Mouse (Mus musculus) kidney, postnatal 36 days (tissue): ENCODE data around the gene Gm10318.

Experiments
- DNase-seq, 2 experiments: peaks; one replicate each; pipeline ENCODE4 v3.0.0; 2021 to 2022; ENCODE audit warnings: mixed read lengths in 2 of 2

Gene Gm10318

GRCm38 (mm10) chr10:77852559-77852958, at the start of gene Gm10318:
Gene Gm10318 (plus strand): TSS chr10:77852859.
- DNase-seq = no peak

GRCm38 (mm10) chr10:77804095-77804494, 48.6 kb upstream of the Gm10318 start:
- no peak for DNase-seq

GRCm38 (mm10) chr10:77811743-77812142, 40.9 kb upstream of the Gm10318 start, which contains the start of gene Gm9507:
Gene Gm9507 (minus strand): TSS chr10:77811843.
- DNase-seq = no peak

DNA sequence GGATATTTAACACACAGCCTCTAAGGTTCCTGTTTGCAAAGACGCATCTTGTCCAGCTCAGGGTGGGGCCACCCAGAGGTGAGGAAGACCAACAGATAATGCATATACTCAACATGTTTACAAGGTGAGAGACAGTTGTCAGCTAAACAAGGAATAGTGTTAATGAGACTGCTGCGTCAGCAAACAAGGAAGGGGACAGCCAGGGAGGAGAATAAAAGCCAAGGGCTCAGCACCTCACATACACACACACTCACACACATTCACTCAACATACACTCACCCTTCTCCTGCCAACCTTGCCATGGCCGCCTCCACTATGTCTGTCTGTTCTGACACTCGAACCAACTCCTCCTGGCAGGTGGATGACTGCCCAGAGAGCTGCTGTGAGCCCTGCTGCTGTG, 38.3 kb upstream of the Gm10318 start, which contains the start of gene Gm2696:
TSS of gene Gm2696 (plus strand) at position 301 of the 400 bp plus-strand sequence.
- no peak for DNase-seq

- peak; percentile 3 to 53 for DNase-seq
These were observed 37.1 kb upstream of the Gm10318 start for GRCm38 (mm10) chr10:77815514-77815913.

- DNase-seq = no peak
These were observed 34.1 kb upstream of the Gm10318 start for GRCm38 (mm10) chr10:77818523-77818922.

GRCm38 (mm10) chr10:77819203-77819602, 33.5 kb upstream of the Gm10318 start:
- DNase-seq = no peak

GRCm38 (mm10) chr10:77826951-77827350, 25.7 kb upstream of the Gm10318 start, which contains the start of gene Krtap10-4:
Gene Krtap10-4 (minus strand): TSS chr10:77827095.
- DNase-seq = no peak

- DNase-seq = no peak
These were observed 17.0 kb upstream of the Gm10318 start, which contains the start of gene Krtap10-10 for GRCm38 (mm10) chr10:77835647-77836046. Gene Krtap10-10 (plus strand): TSS chr10:77835947.

DNA sequence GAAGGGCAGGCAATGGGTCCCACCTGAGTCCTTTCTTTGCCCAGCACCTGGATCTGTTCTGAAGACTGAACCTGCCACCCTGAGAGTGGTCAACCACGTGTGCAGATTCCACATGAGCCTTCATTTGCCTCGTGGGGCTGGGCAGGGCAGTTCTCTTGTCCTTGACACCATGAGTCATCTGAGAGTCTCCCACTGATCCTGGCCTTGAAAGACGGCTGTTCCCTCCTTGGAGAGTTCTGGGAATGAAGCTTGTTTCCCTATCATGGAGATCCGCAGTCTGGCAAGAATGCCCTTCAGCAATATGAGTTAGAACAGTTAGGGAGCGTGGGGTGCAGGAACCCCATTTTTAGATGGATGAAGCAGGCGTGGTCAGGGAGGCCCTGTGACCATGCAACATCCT, 13.7 kb upstream of the Gm10318 start:
- DNase-seq = no peak

- no peak for DNase-seq
These were observed 6.2 kb upstream of the Gm10318 start, which contains the start of gene Gm36176 for GRCm38 (mm10) chr10:77846503-77846902. Gene Gm36176 (plus strand): TSS chr10:77846803.

- DNase-seq = no peak
These were observed 5.7 kb upstream of the Gm10318 start for GRCm38 (mm10) chr10:77846961-77847360.

- no peak for DNase-seq
These were observed 5.1 kb upstream of the Gm10318 start for GRCm38 (mm10) chr10:77847538-77847937.

DNA sequence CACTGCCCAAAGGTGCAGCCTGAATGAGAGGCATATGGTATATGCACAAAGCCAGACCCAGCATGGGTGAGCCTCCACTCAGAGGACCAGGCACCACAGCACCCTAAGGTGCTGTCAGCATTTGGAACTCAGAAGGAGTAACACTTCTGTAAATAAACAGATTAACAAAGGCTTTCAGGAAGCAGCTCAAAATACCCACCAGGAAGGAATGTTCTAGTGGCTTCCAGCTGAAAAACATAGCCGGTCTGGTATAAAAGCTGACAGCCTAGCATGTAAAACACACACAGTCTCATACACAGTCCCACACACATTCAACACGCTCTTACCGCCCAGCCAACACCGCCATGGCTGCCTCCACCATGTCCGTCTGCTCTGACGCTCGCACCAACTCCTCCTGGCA, 9.0 kb downstream of the Gm10318 start, which contains the start of gene Gm3285:
TSS of gene Gm3285 (plus strand) at position 301 of the 400 bp plus-strand sequence.
- DNase-seq = no peak

DNA sequence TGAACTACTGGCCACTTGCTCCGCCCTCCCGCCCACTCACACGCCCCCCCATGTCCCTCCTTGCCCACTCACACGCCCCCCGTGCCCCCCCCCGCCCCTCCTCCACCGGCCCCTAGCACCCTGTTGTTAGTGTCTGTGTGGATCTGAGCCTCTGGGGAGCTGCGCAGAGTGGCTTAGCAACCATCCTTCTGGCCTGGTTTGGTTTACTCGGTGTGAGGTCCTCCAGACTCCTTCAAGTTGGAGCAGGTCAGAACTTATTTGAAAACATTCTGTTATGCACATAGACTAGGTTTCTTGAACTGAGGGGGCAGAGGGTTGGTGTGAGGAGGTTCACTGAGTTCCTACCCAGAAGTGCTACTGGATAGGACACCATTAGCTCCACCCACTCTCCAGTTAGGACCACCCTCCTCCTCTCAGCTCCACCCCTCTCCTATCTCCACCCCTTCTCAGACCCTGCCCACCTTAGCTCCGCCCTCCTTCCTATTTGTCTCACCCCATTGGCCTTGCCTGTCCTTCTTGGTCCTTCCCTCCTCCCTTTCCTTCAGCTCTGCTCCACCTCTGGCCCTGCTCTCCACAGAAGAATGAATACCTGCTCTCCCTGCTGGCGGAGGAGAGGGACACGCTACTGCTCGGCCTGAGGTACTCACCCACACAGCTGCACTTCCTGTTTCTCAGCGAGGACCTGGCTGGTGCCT, 11.6 kb downstream of the Gm10318 start:
- DNase-seq = peak; percentile 67 to 72

DNA sequence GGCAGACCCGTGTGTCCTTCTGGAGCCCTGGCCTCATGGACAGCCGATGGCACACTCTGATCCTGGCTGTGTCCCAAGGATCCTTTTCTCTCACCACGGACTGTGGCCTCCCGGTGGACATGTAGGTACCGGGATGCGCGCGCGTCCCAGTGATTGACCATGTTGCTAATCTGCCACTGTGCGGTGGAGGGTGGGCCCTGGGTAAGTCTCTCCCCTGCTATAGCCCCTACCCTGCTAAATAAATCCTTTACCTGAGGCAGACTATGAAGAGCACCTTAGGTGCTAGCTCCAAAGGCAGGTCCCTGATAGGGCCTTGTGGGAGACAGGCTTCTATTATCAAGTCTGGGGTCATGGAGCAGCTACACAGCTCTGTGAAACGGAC, 12.1 kb downstream of the Gm10318 start:
- DNase-seq = no peak

DNA sequence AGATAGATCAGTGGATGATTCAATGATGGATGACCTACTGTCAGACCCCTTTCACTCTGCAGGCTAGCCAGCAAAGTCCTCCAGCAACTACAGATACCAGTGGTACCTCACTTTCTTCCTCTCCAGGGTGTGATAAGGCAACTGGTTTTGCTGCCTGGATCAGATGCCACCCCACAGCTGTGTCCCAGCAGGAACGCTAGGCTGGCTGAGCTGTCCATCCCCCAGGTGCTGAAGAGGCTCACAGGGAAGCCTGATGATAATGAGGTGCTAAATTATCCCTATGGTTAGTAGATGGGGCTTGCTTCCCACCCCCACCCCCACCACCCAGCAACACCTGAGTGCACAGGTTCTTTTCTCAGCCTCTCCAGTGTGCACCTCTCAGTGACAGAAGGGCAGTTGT, 14.9 kb downstream of the Gm10318 start:
- DNase-seq = peak in 1 of 2 experiments; percentile 9

- DNase-seq = no peak
These were observed 17.0 kb downstream of the Gm10318 start for GRCm38 (mm10) chr10:77869651-77870050.

- DNase-seq = peak; percentile 33 to 73
These were observed 26.3 kb downstream of the Gm10318 start for GRCm38 (mm10) chr10:77878985-77879384.

DNA sequence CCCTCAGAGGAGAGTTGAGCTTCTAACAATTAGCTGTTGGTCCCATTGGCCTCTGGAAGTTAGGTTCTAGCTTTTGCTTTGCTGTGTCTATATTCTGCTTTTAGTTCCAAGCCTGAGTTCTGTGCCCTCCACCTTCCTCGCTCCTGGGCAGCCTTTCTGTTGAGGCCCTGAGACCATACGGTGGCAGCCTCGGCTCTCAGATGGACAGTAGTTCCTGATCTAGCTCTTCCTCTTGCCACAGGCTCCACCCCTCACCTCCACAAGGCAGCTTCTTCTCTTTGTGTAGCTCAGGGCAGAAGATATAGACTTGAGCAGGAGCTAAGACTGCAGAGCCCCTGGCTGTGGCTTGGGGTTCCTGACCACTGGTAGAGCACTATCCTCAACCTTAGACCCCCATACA, 27.6 kb downstream of the Gm10318 start:
- DNase-seq = no peak

- DNase-seq = no peak
These were observed 29.9 kb downstream of the Gm10318 start for GRCm38 (mm10) chr10:77882553-77882952.

DNA sequence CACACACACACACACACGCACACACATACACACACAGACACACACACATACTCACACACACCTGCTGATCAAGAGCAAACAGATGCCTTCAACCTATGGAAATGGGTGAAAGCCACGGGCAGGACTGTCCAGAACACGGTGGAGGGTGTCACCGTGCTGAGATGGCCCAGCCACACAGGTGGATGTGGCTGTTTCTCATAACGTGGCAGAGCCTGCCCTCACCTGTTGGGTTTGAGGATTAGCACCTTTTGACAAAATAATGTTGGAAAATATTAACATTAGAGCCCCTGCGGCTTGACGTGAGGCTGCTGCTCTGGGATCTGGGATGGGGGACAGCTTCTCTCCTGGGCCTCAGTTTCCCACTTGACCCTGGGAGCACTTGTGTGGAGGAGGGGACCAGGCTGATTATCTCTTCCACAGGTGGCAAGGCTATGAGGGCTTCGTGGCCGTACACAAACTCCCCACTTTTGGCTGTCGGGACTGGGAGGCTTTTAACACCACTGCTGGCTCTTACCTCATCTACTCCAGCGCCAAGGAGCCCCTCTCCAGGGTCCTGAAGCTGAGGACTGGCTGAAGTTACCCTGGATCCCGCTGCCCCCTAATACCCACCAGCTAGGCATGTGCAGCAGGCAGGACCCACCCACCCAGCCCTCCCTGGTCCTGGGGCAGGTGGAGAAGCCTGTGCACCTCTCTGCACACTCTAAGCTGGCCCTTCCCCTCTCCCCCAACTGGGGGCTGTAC, 33.5 kb downstream of the Gm10318 start:
- no peak for DNase-seq

GRCm38 (mm10) chr10:77890987-77891565, 38.4 kb downstream of the Gm10318 start:
- DNase-seq = no peak
